Mouse (Mus musculus) retina, postnatal 7 days (tissue): ENCODE data around the gene Agtpbp1.

Source experiments
- DNase-seq: peaks from one replicate; pipeline ENCODE4 v3.0.0-alpha.2; 2012; ENCODE audit warnings: low read depth, low spot score

The Agtpbp1 gene

GRCm38 (mm10) chr13:59580954-59581353 is 4.1 kb downstream of the Agtpbp1 start:
- DNase-seq: no peak

GRCm38 (mm10) chr13:59572549-59572948 is 12.5 kb downstream of the Agtpbp1 start:
- no peak for DNase-seq

- DNase-seq: peak; percentile 27
Observed at GRCm38 (mm10) chr13:59571107-59571506, 13.9 kb downstream of the Agtpbp1 start.

- peak; percentile 78 for DNase-seq
Observed at GRCm38 (mm10) chr13:59565945-59566520, 19.0 kb downstream of the Agtpbp1 start.

GRCm38 (mm10) chr13:59564923-59565322 is 20.1 kb downstream of the Agtpbp1 start:
- no peak for DNase-seq

- no peak for DNase-seq
Observed at GRCm38 (mm10) chr13:59564505-59564904, 20.5 kb downstream of the Agtpbp1 start.

- DNase-seq: no peak
Observed at GRCm38 (mm10) chr13:59562471-59562870, 22.6 kb downstream of the Agtpbp1 start.

- no peak for DNase-seq
Observed at GRCm38 (mm10) chr13:59558776-59559175, 26.3 kb downstream of the Agtpbp1 start.

GRCm38 (mm10) chr13:59557185-59557985 is 27.6 kb downstream of the Agtpbp1 start:
- DNase-seq: peak; percentile 82

- DNase-seq: no peak
Observed at GRCm38 (mm10) chr13:59556670-59557069, 28.4 kb downstream of the Agtpbp1 start.

- DNase-seq: no peak
Observed at GRCm38 (mm10) chr13:59555613-59556192, 29.3 kb downstream of the Agtpbp1 start.

- no peak for DNase-seq
Observed at GRCm38 (mm10) chr13:59554772-59555505, 30.1 kb downstream of the Agtpbp1 start.

- no peak for DNase-seq
Observed at GRCm38 (mm10) chr13:59552751-59553150, 32.3 kb downstream of the Agtpbp1 start.

GRCm38 (mm10) chr13:59552286-59552685 is 32.7 kb downstream of the Agtpbp1 start:
- DNase-seq: no peak

GRCm38 (mm10) chr13:59549318-59549798 is 35.7 kb downstream of the Agtpbp1 start:
- DNase-seq: no peak

GRCm38 (mm10) chr13:59547716-59548115 is 37.3 kb downstream of the Agtpbp1 start:
- no peak for DNase-seq

GRCm38 (mm10) chr13:59547091-59547490 is 37.9 kb downstream of the Agtpbp1 start:
- DNase-seq: no peak

- DNase-seq: no peak
Observed at GRCm38 (mm10) chr13:59542411-59542810, 42.6 kb downstream of the Agtpbp1 start.

GRCm38 (mm10) chr13:59540030-59540429 is 45.0 kb downstream of the Agtpbp1 start:
- peak; percentile 36 for DNase-seq

GRCm38 (mm10) chr13:59538661-59539060 is 46.4 kb downstream of the Agtpbp1 start:
- no peak for DNase-seq

GRCm38 (mm10) chr13:59536631-59537030 is 48.4 kb downstream of the Agtpbp1 start:
- DNase-seq: no peak

GRCm38 (mm10) chr13:59535746-59536145 is 49.3 kb downstream of the Agtpbp1 start:
- no peak for DNase-seq
